Mouse (Mus musculus): ENCODE data around the gene Ccdc77.
"Not testable (repeated sequence)": the region's sequence is repeated elsewhere in the genome, so short reads cannot be mapped to it uniquely, and the experiment has no call there.

The Ccdc77 gene

GRCm38 (mm10) chr6:120309787-120310186, 54.4 kb downstream of the Ccdc77 start:
- no peak for DNase-seq (ENCODE audit: low spot score)

- DNase-seq (ENCODE audit: low spot score), result no peak
These were observed 54.8 kb downstream of the Ccdc77 start for GRCm38 (mm10) chr6:120309338-120309737.

- no peak for DNase-seq (ENCODE audit: low spot score)
These were observed 57.1 kb downstream of the Ccdc77 start for GRCm38 (mm10) chr6:120306859-120307594.

GRCm38 (mm10) chr6:120302755-120303316, 61.3 kb downstream of the Ccdc77 start:
- peak; percentile 11 for DNase-seq (ENCODE audit: low spot score)

- peak; percentile 55 for DNase-seq (ENCODE audit: low spot score)
These were observed 63.0 kb downstream of the Ccdc77 start for GRCm38 (mm10) chr6:120301137-120301536.

GRCm38 (mm10) chr6:120296589-120296988, 67.6 kb downstream of the Ccdc77 start:
- DNase-seq (ENCODE audit: low spot score), result not testable (repeated sequence)

- DNase-seq (ENCODE audit: low spot score), result peak; percentile 35
These were observed 69.4 kb downstream of the Ccdc77 start for GRCm38 (mm10) chr6:120294785-120295133.

GRCm38 (mm10) chr6:120294056-120294784, 70.0 kb downstream of the Ccdc77 start, which contains the start of the genes D330020A13Rik and B4galnt3:
Gene D330020A13Rik (plus strand): TSS chr6:120294364.
Gene B4galnt3 (minus strand): TSS chr6:120294559.
- peak; percentile 29 for DNase-seq (ENCODE audit: low spot score)

- no peak for DNase-seq (ENCODE audit: low spot score)
These were observed 72.7 kb downstream of the Ccdc77 start for GRCm38 (mm10) chr6:120291396-120292009.

- DNase-seq (ENCODE audit: low spot score), result no peak
These were observed 74.7 kb downstream of the Ccdc77 start for GRCm38 (mm10) chr6:120289430-120289829.

GRCm38 (mm10) chr6:120288541-120288940, 75.6 kb downstream of the Ccdc77 start:
- DNase-seq (ENCODE audit: low spot score), result no peak

- DNase-seq (ENCODE audit: low spot score), result no peak
These were observed 76.9 kb downstream of the Ccdc77 start for GRCm38 (mm10) chr6:120287279-120287678.

GRCm38 (mm10) chr6:120276874-120277449, 87.2 kb downstream of the Ccdc77 start:
- DNase-seq (ENCODE audit: low spot score), result no peak

- no peak for DNase-seq (ENCODE audit: low spot score)
These were observed 88.9 kb downstream of the Ccdc77 start for GRCm38 (mm10) chr6:120275301-120275700.

- peak; percentile 10 for DNase-seq (ENCODE audit: low spot score)
These were observed 89.3 kb downstream of the Ccdc77 start for GRCm38 (mm10) chr6:120274887-120275286.
